Mouse (Mus musculus) B cell, adult 2 months (primary cell): Measurements from ENCODE around the gene Kiz.

ENCODE experiments used
- DNase-seq, 2 experiments: peaks; one replicate each; pipeline ENCODE4 v3.0.0; 2022

Gene Kiz

GRCm38 (mm10) chr2:146984831-146985230 is 129.2 kb downstream of the Kiz start:
- DNase-seq, result no peak

DNA sequence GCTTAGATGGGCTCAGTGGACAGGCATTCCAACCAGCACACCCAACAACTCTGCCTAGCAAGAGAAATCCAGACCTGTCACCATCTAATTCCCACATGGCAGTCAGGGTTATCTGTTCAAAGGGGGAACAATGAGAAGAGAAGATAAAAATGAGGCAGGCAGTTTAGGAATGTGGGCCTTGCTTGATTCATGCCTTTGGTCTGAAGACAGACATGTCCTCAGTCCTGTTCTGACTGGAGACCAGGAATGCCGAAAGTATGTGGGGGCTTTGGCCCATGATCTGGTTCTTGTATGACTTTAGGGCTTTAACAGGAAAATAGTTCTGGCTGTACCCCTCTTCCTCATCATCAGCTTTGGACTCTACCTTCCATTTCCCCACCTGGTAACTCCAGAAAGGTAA is 130.1 kb downstream of the Kiz start:
- no peak for DNase-seq

- no peak for DNase-seq
These were observed 130.8 kb downstream of the Kiz start for GRCm38 (mm10) chr2:146986429-146986828.

DNA sequence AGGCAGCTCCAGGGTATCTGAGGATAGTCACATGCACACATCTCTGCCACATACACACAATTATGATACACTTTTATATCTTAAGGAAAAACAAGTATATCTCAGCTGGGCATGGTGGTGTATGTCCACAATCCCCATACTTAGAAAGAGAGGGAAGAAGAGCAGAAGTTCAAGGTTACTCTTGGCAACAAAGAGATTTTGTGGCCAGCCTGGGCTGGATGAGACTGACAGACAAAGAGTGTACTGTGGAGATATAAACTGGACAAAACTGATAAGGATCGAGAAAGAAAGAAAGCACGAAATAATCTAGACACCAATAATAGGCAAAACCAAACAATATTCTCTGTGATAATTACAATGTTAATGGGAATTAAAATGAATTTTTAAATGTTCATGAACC is 151.6 kb downstream of the Kiz start:
- no peak for DNase-seq

DNA sequence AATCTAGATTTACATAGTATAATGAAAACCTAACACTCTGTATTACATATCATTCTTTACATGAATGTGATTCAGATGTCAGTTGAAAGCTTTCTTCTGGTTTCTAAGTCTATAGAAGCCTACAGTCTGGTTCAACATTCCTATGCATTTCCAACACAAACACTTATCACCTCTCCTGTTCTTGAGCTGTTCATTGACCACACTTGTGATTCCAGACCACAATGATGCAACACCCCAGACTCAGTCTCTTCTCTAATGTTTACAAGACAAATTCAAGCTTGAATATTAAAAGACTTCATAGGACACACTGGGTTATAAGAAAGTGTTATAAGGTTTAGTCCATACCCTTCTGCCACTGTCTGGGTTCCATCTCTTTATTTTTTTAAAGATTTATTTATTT is 153.4 kb downstream of the Kiz start:
- no peak for DNase-seq

- DNase-seq, result peak; percentile 50 to 51
These were observed 154.5 kb downstream of the Kiz start for GRCm38 (mm10) chr2:147010141-147010540.

DNA sequence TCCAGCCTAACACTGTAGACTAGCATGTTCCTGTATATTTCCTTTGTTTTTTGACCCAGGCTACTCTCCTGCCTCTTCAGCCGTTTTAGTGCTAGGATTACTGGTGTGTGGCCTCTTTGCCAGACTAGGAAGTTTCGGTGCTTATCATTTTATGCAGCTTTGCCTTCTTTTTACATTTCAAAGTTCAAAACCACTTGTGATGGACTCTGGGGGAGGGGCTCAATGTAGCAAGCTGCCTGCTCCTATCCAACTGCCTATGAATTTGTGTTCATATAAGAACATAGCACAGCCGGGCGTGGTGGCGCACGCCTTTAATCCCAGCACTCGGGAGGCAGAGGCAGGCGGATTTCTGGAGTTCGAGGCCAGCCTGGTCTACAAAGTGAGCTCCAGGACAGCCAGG is 155.3 kb downstream of the Kiz start:
- no peak for DNase-seq

DNA sequence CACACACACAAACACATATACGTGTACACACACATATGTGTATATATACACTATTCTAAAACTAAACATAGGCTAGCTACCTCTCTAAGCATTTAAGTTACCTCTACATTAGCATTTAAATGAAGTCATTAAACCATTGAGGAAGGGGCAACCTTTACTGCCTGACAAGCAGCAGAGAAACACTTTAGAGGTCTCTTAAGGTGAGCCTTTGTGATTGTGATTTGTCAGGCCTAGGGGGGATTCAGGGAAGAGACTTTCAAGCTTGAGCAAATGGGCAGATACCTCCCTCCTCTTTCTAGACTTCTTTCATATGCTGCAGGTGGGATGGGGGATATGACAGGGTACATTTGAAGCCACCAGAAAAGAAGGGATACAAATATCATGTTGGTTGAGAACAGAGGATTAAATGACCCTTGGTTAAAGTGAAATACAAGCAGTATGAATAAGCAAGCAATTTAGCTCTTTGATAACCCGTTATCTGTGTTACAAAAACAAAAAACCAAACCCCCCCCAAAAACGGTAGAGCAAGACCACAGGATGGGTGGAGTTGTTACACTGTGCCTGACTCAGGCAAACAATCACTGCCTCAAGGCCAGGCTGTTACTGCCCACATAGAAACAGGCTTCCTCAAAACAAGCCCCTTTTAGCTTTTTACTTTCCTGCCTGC is 155.9 kb downstream of the Kiz start:
- DNase-seq, result peak in 1 of 2 experiments; percentile 57

DNA sequence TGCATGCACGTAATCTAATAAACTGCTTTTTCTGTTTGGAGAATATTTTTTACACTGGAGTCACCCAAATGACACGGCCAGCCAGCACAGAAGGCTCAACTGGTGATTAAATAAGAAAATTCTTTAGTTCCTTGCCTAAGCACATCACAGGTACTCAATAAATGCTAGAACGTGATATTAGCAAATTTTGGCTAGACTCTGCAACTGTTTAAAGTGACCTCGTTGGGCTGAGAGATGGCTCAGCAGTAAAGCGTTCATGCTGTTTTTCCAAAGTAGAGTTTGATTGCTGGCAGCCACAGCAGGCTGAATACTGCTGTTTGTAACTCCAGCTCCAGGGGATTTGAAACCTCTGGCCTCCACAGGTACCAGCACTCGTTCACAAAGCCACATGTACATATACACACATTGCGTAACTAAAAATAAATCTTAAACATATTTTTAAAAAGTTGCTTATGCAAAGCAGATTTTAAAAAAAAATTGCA is 156.5 kb downstream of the Kiz start:
- peak in 1 of 2 experiments; percentile 54 for DNase-seq

- peak; percentile 97 to 98 for DNase-seq
These were observed 157.0 kb downstream of the Kiz start, which contains the start of gene Xrn2 for GRCm38 (mm10) chr2:147012623-147013184. TSS of gene Xrn2 (plus strand) at chr2:147012996.

DNA sequence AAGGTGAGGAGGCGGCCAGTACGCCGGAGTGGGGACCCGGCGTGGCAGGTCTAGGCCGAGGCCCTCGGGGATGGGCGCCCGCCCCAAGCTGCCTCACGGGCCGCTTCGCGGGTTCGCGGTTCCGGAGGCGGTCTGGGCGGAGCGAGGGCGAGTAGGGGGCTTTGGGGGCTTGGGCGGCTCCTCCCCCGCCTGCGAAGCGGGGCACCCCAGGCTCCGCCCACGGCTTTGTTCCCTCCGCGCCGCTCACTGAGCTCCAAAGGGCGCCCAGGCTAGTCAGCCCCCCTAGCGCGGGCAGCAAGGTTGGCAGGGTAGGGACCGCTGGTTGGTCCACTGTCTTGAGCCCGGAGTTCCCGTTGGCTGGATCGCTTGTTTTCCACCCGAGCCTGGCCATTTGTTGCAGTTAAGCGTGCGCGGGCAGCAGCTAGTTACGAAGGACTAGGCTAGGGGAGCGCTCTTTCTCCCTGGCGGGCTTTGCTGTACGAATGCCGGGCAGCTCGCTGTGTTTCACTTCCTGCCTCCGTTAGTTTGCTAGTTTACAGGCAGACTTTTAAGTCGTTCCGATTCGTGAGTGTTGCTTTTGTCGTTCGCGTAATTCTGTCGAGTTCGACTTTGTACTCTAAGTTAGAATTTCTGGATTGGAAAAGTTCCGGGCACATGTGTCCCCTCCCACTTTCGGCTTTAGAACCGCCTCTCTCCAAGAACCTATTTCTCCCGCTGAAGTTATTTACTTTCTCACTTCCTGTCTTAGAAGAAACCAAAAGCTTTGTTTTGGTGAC is 157.7 kb downstream of the Kiz start:
- DNase-seq, result peak; percentile 81 to 82

DNA sequence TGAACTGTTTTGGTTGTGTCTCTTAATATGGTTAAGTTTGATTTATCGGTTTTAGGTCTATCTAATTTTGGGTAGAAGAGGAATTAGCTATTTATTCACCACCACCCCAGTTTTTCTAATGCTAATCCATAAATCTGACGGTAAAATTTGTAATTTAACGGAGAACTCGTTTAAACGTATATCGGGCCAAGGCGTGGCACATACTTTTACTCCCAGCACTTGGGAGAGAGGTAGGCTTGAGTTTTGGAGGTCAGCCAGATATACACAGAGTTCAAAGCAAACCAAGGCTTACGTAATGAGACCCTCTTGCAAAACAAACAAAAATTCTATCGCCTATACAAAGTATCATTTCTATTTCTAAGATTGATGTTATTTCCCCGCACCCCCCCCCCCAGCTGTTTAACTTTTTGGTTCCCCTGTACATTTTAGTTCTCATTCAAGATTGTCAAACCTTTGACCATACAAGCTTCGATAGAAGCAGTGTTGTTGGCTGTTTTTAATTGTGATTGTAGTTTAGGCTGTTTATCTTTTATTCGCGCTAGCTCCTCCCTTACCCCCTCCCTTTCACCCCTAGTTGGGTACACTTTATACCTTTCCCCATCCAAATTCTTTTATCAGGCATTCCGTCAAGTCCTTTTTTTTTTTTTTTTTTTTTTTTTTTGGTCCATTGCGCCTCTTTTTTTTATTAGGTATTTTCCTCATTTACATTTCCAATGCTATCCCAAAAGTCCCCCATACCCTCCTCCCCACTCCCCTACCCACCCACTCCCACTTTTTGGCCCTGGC is 158.6 kb downstream of the Kiz start:
- no peak for DNase-seq
